22 mouse cellular contexts compared by ENCODE assay signal in the genomic region with DNA sequence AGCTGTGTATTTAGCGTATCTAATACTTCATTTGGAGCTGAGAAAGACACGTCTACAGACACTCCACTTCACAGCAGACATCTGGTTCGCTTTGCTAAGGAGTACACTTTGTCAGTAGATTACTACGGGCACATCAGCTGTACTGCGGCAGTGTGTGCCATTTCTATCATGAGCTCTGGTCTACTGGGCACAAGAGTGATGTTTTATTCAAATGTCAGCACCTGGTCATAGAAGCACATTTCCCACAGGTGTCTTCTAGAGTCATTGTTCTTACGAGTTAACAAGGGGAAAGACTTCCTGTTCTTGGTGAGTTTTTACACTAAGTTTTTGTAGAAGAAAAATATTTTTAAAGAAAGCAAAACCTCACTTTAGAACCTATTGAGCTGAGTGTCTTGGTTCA. TPM values are rescaled to one million over a fixed set of nuclear protein-coding genes. Genes with fewer than 3 reads are reported as not detected.
DNase-seq lines count a peak whose midpoint lies in the region; ATAC-seq and TF ChIP-seq lines count a peak whose summit lies in the region.
"Had no signal": no experiment of that assay in that cellular context is flagged by ENCODE, and none has a peak within 500 bp of the region (broad histone marks: within the 10 kb centered on the region; RNA-seq: fewer than 3 reads in every experiment).

No protein-coding gene starts in this region.

- TF ChIP-seq CTCF in CH12.LX (conservative IDR thresholded peaks at IDR 0.05 in 1 of 2, IDR thresholded peaks at IDR 0.05 in 1 of 2; ENCODE audit: low read depth in 2 of 2, low read length in 2 of 2) = no peak

- dilution Hi-C loops in CH12.LX (cut with MboI; ENCODE audit: extremely low pct_ligation_motif_present, extremely low pct_unique_long_range_greater_than_20kb, low sequenced_read_pairs) = no loop called here

- no peak for TF ChIP-seq RAD21 in CH12.LX (IDR thresholded peaks at IDR 0.05; ENCODE audit: low read depth, low read length)

- ATAC-seq in forebrain, embryonic 15.5 days (replicated peaks) = no peak
- ATAC-seq: activated CD4-positive, CD25-positive, alpha-beta regulatory T cell, adult 4 months; CD4-positive, CD25-positive, alpha-beta regulatory T cell, adult 4 months; forebrain, embryonic 13.5 days; forebrain, embryonic 16.5 days; Patski had no signal

- H3K79me2 ChIP-seq in CH12.LX (replicated peaks; ENCODE audit: control insufficient read depth, extremely low read depth, insufficient read depth, poor library complexity, severe bottlenecking) = no peaks in the 10 kb centered on the region

- H3K27me3 ChIP-seq in CH12.LX (replicated peaks) = no peaks in the 10 kb centered on the region
- H3K27me3 ChIP-seq in splenic B cell, adult 2 months (ENCODE audit: control insufficient read depth, insufficient read depth, low read length, poor library complexity, severe bottlenecking) = no peaks in the 10 kb centered on the region
- H3K27me3 ChIP-seq in limb, embryonic 10.5 days (ENCODE audit: low read depth, poor library complexity, severe bottlenecking) = no peaks in the 10 kb centered on the region
- no peaks in the 10 kb centered on the region for H3K27me3 ChIP-seq in forebrain, embryonic 15.5 days
- H3K27me3 ChIP-seq: embryonic facial prominence, embryonic 12.5 days; forebrain, embryonic 13.5 days; Patski had no signal

- H3K36me3 ChIP-seq in CH12.LX (replicated peaks in 1 of 2; ENCODE audit: control insufficient read depth in 1 of 2, insufficient read depth in 1 of 2, low read length in 1 of 2) = peaks cover 0 to 10% of the 10 kb centered on the region in 2 experiments
- H3K36me3 ChIP-seq in splenic B cell, adult 2 months (ENCODE audit: control insufficient read depth, insufficient read depth, low read length, poor library complexity, severe bottlenecking) = no peaks in the 10 kb centered on the region
- H3K36me3 ChIP-seq in limb, embryonic 10.5 days = no peaks in the 10 kb centered on the region
- H3K36me3 ChIP-seq in forebrain, embryonic 15.5 days = no peaks in the 10 kb centered on the region
- H3K36me3 ChIP-seq: embryonic facial prominence, embryonic 10.5 days; embryonic facial prominence, embryonic 12.5 days had no signal

- in situ Hi-C loops in CH12.LX (cut with MboI; ENCODE audit: low pct_ligation_motif_present, low pct_unique_long_range_greater_than_20kb, low sequenced_read_pairs) = loop anchor here (10.0 kb wide), 1 partner anchor 67 kb away; no protein-coding TSS in a partner anchor

- peak; percentile 28 to 46 for DNase-seq in spleen, postnatal 36 days (ENCODE audit: low spot score in 2 of 2)
- DNase-seq in spleen, adult 18-20 months = no peak
- peak; percentile 87 for DNase-seq in A20 (ENCODE audit: low read depth, low spot score)
- peak; percentile 58 for DNase-seq in CH12.LX (ENCODE audit: extremely low read depth)
- peak; percentile 64 for DNase-seq in splenic B cell, adult 2 months (ENCODE audit: low read depth, low spot score)
- DNase-seq in limb, embryonic 10.5 days (ENCODE audit: low spot score) = no peak
- DNase-seq: adrenal gland, adult 8-10 months; adrenal gland, postnatal 14 days; adrenal gland, postnatal 36 days; cerebellum, adult 11-12 months; cerebellum, adult 2 months; cerebellum, adult 9-10 months; cerebellum, postnatal 10 days; cerebellum, postnatal 25 days had no signal

- H3K27ac ChIP-seq in CH12.LX (ENCODE audit: insufficient read depth, low read depth) = no peak overlapping the region
- H3K27ac ChIP-seq in limb, embryonic 10.5 days = no peak overlapping the region
- no peak overlapping the region for H3K27ac ChIP-seq in forebrain, embryonic 15.5 days (replicated peaks)
- H3K27ac ChIP-seq: embryonic facial prominence, embryonic 10.5 days; embryonic facial prominence, embryonic 12.5 days; forebrain, embryonic 13.5 days had no signal

- no peak overlapping the region for H3K9ac ChIP-seq in CH12.LX (ENCODE audit: insufficient read depth, low read depth)
- H3K9ac ChIP-seq in forebrain, embryonic 15.5 days (replicated peaks) = no peak overlapping the region
- H3K9ac ChIP-seq: embryonic facial prominence, embryonic 12.5 days; forebrain, embryonic 13.5 days had no signal

- no peak overlapping the region for H3K4me2 ChIP-seq in CH12.LX (ENCODE audit: insufficient read depth, low read depth, poor library complexity, severe bottlenecking)
- H3K4me2 ChIP-seq in forebrain, embryonic 15.5 days (replicated peaks) = no peak overlapping the region
- H3K4me2 ChIP-seq: embryonic facial prominence, embryonic 12.5 days; forebrain, embryonic 13.5 days had no signal

- no peak for TF ChIP-seq EP300 in CH12.LX (IDR thresholded peaks at IDR 0.05; ENCODE audit: low read length)

- WGBS in limb, embryonic 10.5 days = 93% methylated on average over 6 of the region's 6 CpGs
- WGBS in forebrain, embryonic 15.5 days = 89% methylated on average over 6 of the region's 6 CpGs

- H3K4me1 ChIP-seq in CH12.LX (ENCODE audit: control insufficient read depth in 1 of 2, insufficient read depth in 2 of 2) = peaks cover 3 to 56% of the 10 kb centered on the region in 2 experiments; a peak in 2 of 4 replicates
- H3K4me1 ChIP-seq in limb, embryonic 10.5 days = peaks cover 6% of the 10 kb centered on the region; the same call in 1 of the 2 replicates
- peaks cover 5% of the 10 kb centered on the region; the same call in 1 of the 2 replicates for H3K4me1 ChIP-seq in forebrain, embryonic 15.5 days

- no peak overlapping the region for H3K4me3 ChIP-seq in CH12.LX (replicated peaks in 1 of 3; ENCODE audit: low read depth in 2 of 3, low read length in 2 of 3, poor library complexity in 1 of 3)
- H3K4me3 ChIP-seq in limb, embryonic 10.5 days = no peak overlapping the region
- H3K4me3 ChIP-seq in forebrain, embryonic 15.5 days = no peak overlapping the region
- H3K4me3 ChIP-seq: embryonic facial prominence, embryonic 10.5 days; embryonic facial prominence, embryonic 12.5 days; forebrain, embryonic 13.5 days had no signal

- TF ChIP-seq POLR2A in CH12.LX (IDR thresholded peaks at IDR 0.05; ENCODE audit: low read depth, low read length) = no peak

- H3K9me3 ChIP-seq in CH12.LX (replicated peaks; ENCODE audit: low read length) = peaks cover 5% of the 10 kb centered on the region
- H3K9me3 ChIP-seq in limb, embryonic 10.5 days (replicated peaks) = no peaks in the 10 kb centered on the region
- no peaks in the 10 kb centered on the region for H3K9me3 ChIP-seq in forebrain, embryonic 15.5 days
- H3K9me3 ChIP-seq: embryonic facial prominence, embryonic 10.5 days; embryonic facial prominence, embryonic 12.5 days; forebrain, embryonic 13.5 days had no signal

TF ChIP-seq in CH12.LX, 34 proteins besides CTCF, POLR2A, EP300 and RAD21:
- no peak for TF ChIP-seq MYC (IDR thresholded peaks at IDR 0.05; ENCODE audit: low read depth, low read length)
- no peak for TF ChIP-seq JUN (IDR thresholded peaks at IDR 0.05; ENCODE audit: insufficient read depth, low read depth, low read length)
- TF ChIP-seq ETS1 (conservative IDR thresholded peaks at IDR 0.05; ENCODE audit: low read depth, low read length) = peak; percentile 42
- TF ChIP-seq TCF12 (IDR thresholded peaks at IDR 0.05; ENCODE audit: low read depth, low read length) = peak; percentile 17; the same call in 1 of the 2 replicates
- no peak for TF ChIP-seq PAX5 (IDR thresholded peaks at IDR 0.05; ENCODE audit: low read length)
- no peak for TF ChIP-seq BHLHE40 (IDR thresholded peaks at IDR 0.05; ENCODE audit: low read depth, low read length)
- TF ChIP-seq CHD2 (IDR thresholded peaks at IDR 0.05; ENCODE audit: low read length) = no peak

RNA-seq across cellular contexts. Expression of a gene that starts 3.6 kb away (rescaled TPM):
- total RNA-seq in CH12.LX (2012; rRNA removed) = 9.1 and 16.5 TPM in 2 replicates
- 9.9 and 11.4 TPM in 2 replicates for total RNA-seq in CH12.LX (2014; rRNA removed)
- 3.6 and 4.8 TPM in 2 replicates for polyA plus RNA-seq in CH12.LX (2012; ENCODE audit: insufficient read length, low read depth)
- polyA plus RNA-seq in limb, embryonic 10.5 days (2016; fragmentation: Nextera tagmentation; extraction: Ambion mirVana) = 8.5 and 10.6 TPM in 2 replicates
- polyA plus RNA-seq in forebrain, embryonic 15.5 days (2015; fragmentation: Nextera tagmentation; extraction: Ambion mirVana) = 4.3 and 5.6 TPM in 2 replicates

Comparison
In these comparisons a context has a peak if more than half of its experiments do, and no peak if none do; other contexts are left out.
1. DNase-seq: peak in spleen, postnatal 36 days (2 of 2), A20 (single experiment), CH12.LX (single experiment) and splenic B cell, adult 2 months (single experiment); none in spleen, adult 18-20 months (0 of 2) and limb, embryonic 10.5 days (single experiment).